Mouse (Mus musculus) E14TG2a.4 (cell line): ENCODE results near the gene Ubqlnl.

ENCODE experiments used
- H3K27me3 ChIP-seq: 2 replicates; pipeline ENCODE4 v1.6.1; 2014; ENCODE audit warnings: low read length, control low read depth; ENCODE audit not compliant: insufficient read depth
- H3K36me3 ChIP-seq: 2 replicates; pipeline ENCODE4 v1.6.1; 2014; ENCODE audit warnings: low read length, control low read depth; ENCODE audit not compliant: insufficient read depth
- H3K4me1 ChIP-seq: replicated peaks from 2 replicates; pipeline ENCODE4 v1.6.1; 2014; ENCODE audit warnings: low read depth, low read length, control low read depth
- H3K4me3 ChIP-seq: replicated peaks from 2 replicates; pipeline ENCODE4 v1.5.1; 2014; ENCODE audit warnings: mild to moderate bottlenecking, low read length
- H3K9me3 ChIP-seq: 2 replicates; pipeline ENCODE4 v1.6.1; 2014; ENCODE audit warnings: low read length, control low read depth
- CTCF ChIP-seq: conservative IDR thresholded peaks from 2 replicates; pipeline ENCODE4 v1.5.1; 2014; ENCODE audit warnings: low read length
- NANOG ChIP-seq: IDR thresholded peaks from 2 replicates; pipeline ENCODE4 v1.6.1; 2014; ENCODE audit warnings: borderline replicate concordance, low read length, mixed read lengths
- POU5F1 ChIP-seq: IDR thresholded peaks from 2 replicates; pipeline ENCODE4 v1.6.1; 2014; ENCODE audit warnings: low read length, borderline replicate concordance

Ubqlnl gene

DNA sequence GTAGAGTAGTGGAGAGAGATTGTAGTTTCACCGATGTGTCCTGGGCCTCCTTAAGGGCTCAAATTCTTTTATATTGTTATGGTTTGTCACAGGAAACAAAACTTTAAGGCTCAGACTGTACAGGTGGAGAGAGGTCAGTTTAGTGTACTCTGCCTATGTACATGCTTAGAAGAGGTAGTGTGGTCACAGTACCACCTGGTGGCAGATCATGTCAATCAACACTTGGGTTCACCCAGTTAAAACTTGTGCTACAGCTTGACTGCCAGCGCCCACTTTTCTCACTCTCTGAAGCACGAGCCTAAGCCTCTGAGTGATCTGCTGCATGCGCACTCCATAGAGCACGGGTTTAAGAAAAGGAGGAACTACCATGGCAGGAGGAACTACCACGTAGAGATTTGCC lies 16.7 kb upstream of the Ubqlnl start:
- Histone ChIP-seq H3K36me3 (no peaks in the 10 kb centered on the region), H3K4me3 (no peak overlapping the region), H3K4me1 (no peaks in the 10 kb centered on the region), H3K27me3 (no peaks in the 10 kb centered on the region), H3K9me3 (no peaks in the 10 kb centered on the region)
- no peak for TF ChIP-seq NANOG
- no peak for TF ChIP-seq POU5F1

DNA sequence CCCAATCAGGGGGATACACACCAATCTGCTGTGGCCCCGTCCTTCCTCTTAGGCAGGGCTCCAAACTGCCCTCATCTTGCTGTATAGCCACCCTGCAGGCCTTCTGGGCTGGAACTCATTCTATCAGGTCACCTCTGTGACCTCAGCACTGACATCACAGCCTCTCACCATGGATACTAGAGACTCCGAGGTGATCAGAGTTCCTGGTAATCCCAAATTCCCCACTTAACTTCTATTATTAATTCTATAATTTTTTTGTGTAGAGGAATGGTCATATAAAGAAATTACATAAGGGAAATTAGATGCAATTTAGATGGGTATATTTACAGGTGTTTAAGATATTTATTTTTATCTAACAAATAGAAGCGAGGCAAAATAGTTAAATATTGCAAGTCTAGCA lies 7.2 kb downstream of the Ubqlnl start, which contains the start of gene Ubqln3:
Gene Ubqln3, minus strand, starts transcription at position 101 of the 400 bp plus-strand sequence.
- Histone ChIP-seq H3K9me3 (no peaks in the 10 kb centered on the region), H3K4me3 (no peak within 1 kb of the TSS), H3K36me3 (no peaks in the 10 kb centered on the region), H3K27me3 (no peaks in the 10 kb centered on the region), H3K4me1 (no peaks in the 10 kb centered on the region)
- TF ChIP-seq NANOG (no peak), POU5F1 (no peak)

DNA sequence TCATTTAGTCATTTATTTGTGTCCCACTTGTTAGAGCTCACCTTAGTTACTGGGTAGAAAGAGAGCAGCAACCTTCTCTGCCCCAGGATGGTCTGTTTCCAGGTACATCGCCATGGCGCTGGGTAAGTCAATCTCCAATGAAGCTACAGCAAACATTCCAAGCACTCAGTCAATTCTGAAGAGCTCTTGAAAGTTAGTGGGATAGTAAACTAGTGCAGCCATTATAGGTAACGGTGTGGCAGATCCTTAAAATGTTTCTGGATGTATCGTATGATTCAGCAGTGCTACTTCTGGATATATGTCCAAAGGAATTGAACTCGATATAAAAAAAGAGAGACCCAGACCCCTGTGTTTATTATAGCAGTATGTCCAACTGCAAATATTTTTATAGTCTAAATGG lies 13.1 kb downstream of the Ubqlnl start, which contains the start of gene Olfr643:
Gene Olfr643, minus strand, starts transcription at position 101 of the 400 bp plus-strand sequence.
- Histone ChIP-seq H3K27me3 (no peaks in the 10 kb centered on the region), H3K36me3 (no peaks in the 10 kb centered on the region), H3K4me1 (no peaks in the 10 kb centered on the region), H3K4me3 (no peak within 1 kb of the TSS), H3K9me3 (no peaks in the 10 kb centered on the region)
- TF ChIP-seq NANOG, result no peak
- TF ChIP-seq POU5F1, result no peak
- no peak for TF ChIP-seq CTCF

DNA sequence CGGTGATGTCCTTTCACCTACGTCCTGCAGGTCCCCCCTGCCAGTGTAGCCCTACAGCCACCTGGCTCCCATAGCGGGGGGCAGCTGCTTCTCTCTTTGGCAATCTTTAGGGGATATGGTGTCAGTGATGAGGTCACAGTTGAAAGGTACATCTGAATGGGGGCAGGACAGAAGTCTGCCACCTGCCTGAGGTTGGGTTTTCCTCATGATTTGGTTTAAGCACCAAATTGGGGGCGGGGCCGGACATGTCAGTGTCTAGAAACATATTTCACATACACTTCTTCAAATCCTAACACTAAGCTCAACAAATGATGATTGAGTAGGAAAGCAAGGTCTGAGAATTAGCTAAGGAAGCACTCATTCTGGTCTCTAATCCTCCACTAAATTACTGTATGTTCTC lies 20.6 kb downstream of the Ubqlnl start, which contains the start of gene Ubqln5:
Gene Ubqln5, minus strand, starts transcription at position 101 of the 400 bp plus-strand sequence.
- TF ChIP-seq POU5F1, result no peak
- no peak for TF ChIP-seq CTCF
- no peak for TF ChIP-seq NANOG
- Histone ChIP-seq H3K4me1 (no peaks in the 10 kb centered on the region), H3K27me3 (peaks cover 4% of the 10 kb centered on the region; the same call in 1 of the 2 replicates), H3K36me3 (no peaks in the 10 kb centered on the region), H3K4me3 (no peak within 1 kb of the TSS), H3K9me3 (no peaks in the 10 kb centered on the region)

DNA sequence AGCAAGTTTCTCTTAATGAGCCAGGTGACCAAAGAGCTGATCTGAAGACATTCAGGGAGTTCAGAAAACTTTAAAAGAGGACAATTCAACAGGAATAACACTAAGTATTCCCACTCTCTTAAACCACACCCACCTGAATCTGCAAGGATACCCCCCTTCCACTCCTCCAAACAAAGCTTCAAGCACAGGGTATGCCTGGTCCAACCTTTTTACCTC lies 45.7 kb downstream of the Ubqlnl start, which contains the start of gene Olfr646:
Gene Olfr646, plus strand, starts transcription at position 117 of the 216 bp plus-strand sequence.
- Histone ChIP-seq H3K4me3 (no peak within 1 kb of the TSS), H3K4me1 (no peaks in the 10 kb centered on the region), H3K27me3 (no peaks in the 10 kb centered on the region), H3K36me3 (no peaks in the 10 kb centered on the region), H3K9me3 (no peaks in the 10 kb centered on the region)
- TF ChIP-seq POU5F1, result no peak
- TF ChIP-seq NANOG, result no peak
- no peak for TF ChIP-seq CTCF

DNA sequence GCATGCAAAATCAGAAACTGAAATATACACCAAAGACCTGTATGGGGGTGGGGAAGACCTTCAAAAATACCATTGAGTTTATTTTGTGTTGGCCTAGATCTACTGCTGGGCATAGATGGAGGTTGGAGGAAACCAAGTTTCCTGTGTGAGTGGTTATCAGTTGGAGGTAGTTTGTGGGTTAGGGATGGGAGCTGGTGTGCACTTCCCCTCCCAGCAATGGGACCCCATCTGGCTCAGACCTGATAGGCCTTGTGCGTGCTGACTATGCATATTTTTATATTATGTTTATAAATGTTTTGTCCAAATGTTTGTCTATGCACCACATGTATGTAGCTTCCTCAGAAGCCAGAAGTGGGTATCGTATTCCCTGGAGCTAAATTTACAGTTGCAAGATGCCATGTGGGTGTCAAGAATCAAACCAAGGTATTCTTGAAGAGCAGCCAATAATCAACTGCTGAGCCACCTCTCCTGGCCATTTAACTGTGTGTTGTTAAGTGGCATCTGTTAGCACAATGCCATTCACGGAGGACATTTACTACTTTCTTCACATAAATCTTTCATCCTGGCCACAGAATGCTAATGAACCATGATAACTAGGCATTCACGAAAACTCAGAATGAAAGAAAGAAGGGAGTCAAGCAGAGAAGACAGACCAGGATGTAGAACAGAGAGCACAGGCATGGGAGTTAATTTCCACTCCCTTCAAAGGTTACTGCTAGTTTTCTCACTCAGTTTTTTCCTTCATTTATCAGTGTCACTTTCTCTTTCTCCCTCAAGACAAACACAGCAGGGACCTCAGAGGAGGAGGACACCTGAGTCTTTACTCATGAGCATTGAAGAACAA lies 46.2 kb downstream of the Ubqlnl start:
- Histone ChIP-seq H3K36me3 (no peaks in the 10 kb centered on the region), H3K9me3 (no peaks in the 10 kb centered on the region), H3K27me3 (no peaks in the 10 kb centered on the region), H3K4me3 (no peak overlapping the region), H3K4me1 (no peaks in the 10 kb centered on the region)
- TF ChIP-seq NANOG (no peak), CTCF (no peak), POU5F1 (no peak)
